Mouse (Mus musculus) limb, embryonic 12.5 days (tissue): ENCODE data around the gene Pagr1a. TPM values are rescaled to one million over a fixed set of nuclear protein-coding genes. Genes with fewer than 3 reads are reported as not detected.

Source experiments
- ATAC-seq: fragments of 200-750 bp; cut with Nextera tagmentation; 2 replicates; pipeline ENCODE4 v1.8.0; 2017; ENCODE audit warnings: low read depth, moderate TSS enrichment; ENCODE audit not compliant: insufficient number of reproducible peaks, insufficient read depth, low FRiP score, low TSS enrichment
- H3K27ac ChIP-seq: fragments of 300-500 bp; sonication (generic); 2 replicates; pipeline ENCODE4 v1.5.1; 2016; ENCODE audit warnings: mild to moderate bottlenecking, moderate library complexity
- H3K27me3 ChIP-seq: fragments of 300-500 bp; sonication (generic); 2 replicates; pipeline ENCODE4 v1.6.1; 2016; ENCODE audit warnings: mild to moderate bottlenecking, moderate library complexity
- H3K36me3 ChIP-seq: fragments of 300-500 bp; sonication (generic); 2 replicates; pipeline ENCODE4 v1.6.1; 2016; ENCODE audit warnings: mild to moderate bottlenecking, moderate library complexity
- H3K4me1 ChIP-seq: fragments of 300-500 bp; sonication (generic); replicated peaks from 2 replicates; pipeline ENCODE4 v1.6.1; 2016
- H3K4me2 ChIP-seq: fragments of 300-500 bp; sonication (generic); 2 replicates; pipeline ENCODE4 v1.6.1; 2016; ENCODE audit warnings: mild to moderate bottlenecking, moderate library complexity
- H3K4me3 ChIP-seq: fragments of 300-500 bp; sonication (generic); replicated peaks from 2 replicates; pipeline ENCODE4 v1.5.1; 2016; ENCODE audit warnings: mild to moderate bottlenecking
- H3K9ac ChIP-seq: fragments of 300-500 bp; sonication (generic); replicated peaks from 2 replicates; pipeline ENCODE4 v1.6.1; 2016; ENCODE audit warnings: mild to moderate bottlenecking, moderate library complexity
- H3K9me3 ChIP-seq: fragments of 300-500 bp; sonication (generic); 2 replicates; pipeline ENCODE4 v1.6.1; 2016; ENCODE audit warnings: mild to moderate bottlenecking, moderate library complexity
- WGBS: fragments of 180-500 bp; shearing (Covaris S2); methylation state at CpG from one replicate; pipeline ENCODE4 v1.1.7; 2016; 5-methylcytosine and 5-hydroxymethylcytosine counted together
- polyA plus RNA-seq: library from polyadenylated mRNA; unstranded; fragments of >200 nt; fragmentation: Nextera tagmentation; extraction: Ambion mirVana; gene quantifications from 2 replicates; pipeline ENCODE4 v1.2.1, GENCODE M21; 2016

The Pagr1a gene
- polyA plus RNA-seq, 1 experiment from 2014 or later, result 34.4 TPM

DNA sequence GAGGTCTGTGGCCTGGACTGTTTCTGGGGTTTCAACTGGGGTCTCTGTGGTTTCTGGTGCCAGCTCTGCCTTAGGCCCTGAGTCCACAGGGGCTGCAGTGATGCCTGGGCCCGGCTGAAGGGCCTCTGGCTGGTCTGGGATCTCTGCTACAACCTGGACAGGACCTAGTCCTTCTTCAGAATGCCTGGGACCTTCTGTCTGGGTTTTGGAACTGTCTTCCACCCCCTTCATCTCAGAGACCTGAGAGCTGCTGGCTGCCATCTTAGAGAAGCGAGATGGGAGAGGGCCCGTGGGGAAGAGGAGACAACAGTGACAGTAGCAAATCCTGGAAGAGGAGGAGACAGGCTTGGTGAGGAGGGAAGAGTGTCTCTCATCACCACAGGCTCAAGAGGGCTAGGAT, 2.9 kb upstream of the Pagr1a start:
- peak overlapping the region; percentile 92 for H3K27ac ChIP-seq
- H3K4me2 ChIP-seq, result peak overlapping the region; percentile 92
- no peaks in the 10 kb centered on the region for H3K9me3 ChIP-seq
- H3K27me3 ChIP-seq, result no peaks in the 10 kb centered on the region
- peak overlapping the region; percentile 58 for H3K4me3 ChIP-seq
- H3K36me3 ChIP-seq, result peaks cover 49% of the 10 kb centered on the region
- H3K4me1 ChIP-seq, result peaks cover 85% of the 10 kb centered on the region
- no peak for ATAC-seq
- 63% methylated on average over 3 of the region's 3 CpGs for WGBS
- peak overlapping the region; percentile 74 for H3K9ac ChIP-seq

DNA sequence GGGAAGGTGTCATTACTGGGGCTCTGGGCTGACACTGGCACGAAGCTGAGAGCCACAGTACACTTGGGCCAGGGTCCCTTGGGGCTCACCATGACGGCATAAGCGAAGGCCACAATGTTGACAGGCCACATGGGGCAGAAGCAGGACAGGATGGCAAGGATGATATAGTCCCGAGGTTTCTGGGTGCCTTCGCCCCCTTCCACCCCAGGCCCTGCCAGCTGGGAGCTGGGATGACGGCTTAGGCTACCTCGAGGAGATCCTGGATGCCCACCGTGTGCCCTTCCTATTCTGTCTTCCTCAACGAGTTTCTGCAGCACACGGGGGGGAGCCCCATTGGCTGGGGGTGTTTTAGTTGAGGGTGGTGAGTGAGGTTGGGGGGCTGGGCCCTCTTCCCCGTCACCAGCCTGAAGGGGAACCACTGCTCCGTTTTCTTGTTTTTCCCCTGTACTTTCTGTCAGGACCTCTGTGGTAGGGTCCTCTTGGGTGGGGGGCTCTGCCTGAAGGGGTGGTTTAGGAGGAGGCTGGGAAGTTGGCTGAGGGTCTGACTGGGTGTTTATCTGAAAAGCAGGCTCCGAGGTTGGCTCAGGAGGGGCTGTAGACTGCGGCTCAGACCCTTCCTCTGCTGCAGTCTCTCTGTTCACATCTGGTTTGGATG, 2.3 kb upstream of the Pagr1a start:
- H3K27me3 ChIP-seq, result no peaks in the 10 kb centered on the region
- peaks cover 85% of the 10 kb centered on the region for H3K4me1 ChIP-seq
- peak overlapping the region; percentile 58 for H3K4me3 ChIP-seq
- H3K4me2 ChIP-seq, result peak overlapping the region; percentile 92
- no peaks in the 10 kb centered on the region for H3K9me3 ChIP-seq
- peak overlapping the region; percentile 92 for H3K27ac ChIP-seq
- ATAC-seq, result no peak
- 81% methylated on average over 14 of the region's 14 CpGs for WGBS
- H3K9ac ChIP-seq, result peak overlapping the region; percentile 74; the same call in 1 of the 2 replicates
- H3K36me3 ChIP-seq, result peaks cover 50% of the 10 kb centered on the region

DNA sequence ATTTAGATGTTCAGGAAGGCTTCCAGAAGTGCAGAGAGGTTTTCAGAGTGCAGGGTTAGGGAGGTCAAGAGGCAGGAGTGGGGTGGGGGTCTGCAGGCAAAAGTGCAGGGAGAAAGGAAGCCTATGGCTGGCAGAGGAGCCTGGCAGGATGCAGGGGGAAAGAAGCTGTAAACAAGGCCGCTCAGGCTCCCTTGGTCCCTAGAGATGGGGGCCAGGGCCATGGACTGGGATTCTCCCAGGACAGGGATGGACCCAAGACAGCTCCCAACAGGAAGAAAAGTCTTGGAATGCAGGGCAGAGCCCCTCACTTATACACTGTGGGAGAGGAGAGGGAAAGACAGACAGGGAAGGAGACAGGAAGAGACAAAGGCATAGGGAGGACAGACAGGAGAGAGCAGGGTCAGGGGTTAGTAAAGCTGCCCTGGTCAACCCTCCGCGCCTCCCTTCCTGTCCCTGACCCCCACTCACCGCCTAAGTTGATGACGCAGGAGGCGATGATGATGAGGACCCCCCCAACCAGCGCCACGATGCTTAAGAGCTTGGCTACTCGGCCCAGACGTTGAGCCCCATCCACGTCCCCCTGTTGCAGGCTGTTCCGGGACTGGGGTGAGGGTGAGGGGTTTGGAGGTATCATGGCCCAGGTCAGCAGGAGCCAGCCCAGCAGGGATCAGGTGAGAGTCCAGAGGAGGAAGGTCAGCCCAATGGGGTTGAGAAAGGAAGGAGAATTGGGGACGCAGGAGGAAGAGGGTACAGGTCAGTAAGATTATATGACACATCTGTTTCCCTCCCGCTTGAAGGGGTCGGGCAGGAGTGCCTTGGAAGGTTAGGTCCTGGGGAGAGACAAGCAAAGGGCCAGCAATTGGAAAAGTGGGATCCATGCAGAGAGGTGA, 1.5 kb upstream of the Pagr1a start:
- Histone ChIP-seq H3K4me3 (peak overlapping the region; percentile 12; the same call in 1 of the 2 replicates), H3K4me1 (peaks cover 83% of the 10 kb centered on the region), H3K27ac (peak overlapping the region; percentile 92), H3K36me3 (peaks cover 50% of the 10 kb centered on the region), H3K4me2 (peak overlapping the region; percentile 92), H3K9ac (peak overlapping the region; percentile 74; the same call in 1 of the 2 replicates), H3K9me3 (no peaks in the 10 kb centered on the region), H3K27me3 (no peaks in the 10 kb centered on the region)
- no peak for ATAC-seq
- WGBS, result 84% methylated on average over 15 of the region's 15 CpGs

DNA sequence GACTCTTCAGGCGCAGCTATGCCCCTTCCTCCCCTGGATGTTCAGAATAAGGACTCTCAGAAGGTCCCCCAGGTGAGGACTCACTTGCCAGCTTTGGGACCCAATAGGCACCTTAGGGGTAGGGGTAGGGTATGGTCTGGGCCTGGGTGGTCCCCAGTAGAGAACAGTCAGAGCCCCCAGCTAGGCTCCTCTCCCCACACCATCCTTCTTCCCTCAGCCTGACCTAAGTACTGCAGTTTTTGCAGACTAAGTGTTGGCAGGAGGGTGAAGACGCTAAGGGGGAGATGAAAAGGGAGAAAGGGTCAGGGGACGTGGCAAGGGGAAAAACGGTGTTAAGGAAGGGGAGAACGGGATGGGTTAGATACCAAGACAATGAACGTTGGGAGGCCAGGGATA, 796 bp upstream of the Pagr1a start:
- Histone ChIP-seq H3K27ac (peak overlapping the region; percentile 80), H3K4me1 (peaks cover 76% of the 10 kb centered on the region), H3K9me3 (no peaks in the 10 kb centered on the region), H3K36me3 (peaks cover 50% of the 10 kb centered on the region), H3K9ac (peak overlapping the region; percentile 45; the same call in 1 of the 2 replicates), H3K4me2 (peak overlapping the region; percentile 92), H3K4me3 (peak overlapping the region; percentile 12; the same call in 1 of the 2 replicates), H3K27me3 (no peaks in the 10 kb centered on the region)
- ATAC-seq, result no peak
- WGBS, result 46% methylated on average over 6 of the region's 6 CpGs

DNA sequence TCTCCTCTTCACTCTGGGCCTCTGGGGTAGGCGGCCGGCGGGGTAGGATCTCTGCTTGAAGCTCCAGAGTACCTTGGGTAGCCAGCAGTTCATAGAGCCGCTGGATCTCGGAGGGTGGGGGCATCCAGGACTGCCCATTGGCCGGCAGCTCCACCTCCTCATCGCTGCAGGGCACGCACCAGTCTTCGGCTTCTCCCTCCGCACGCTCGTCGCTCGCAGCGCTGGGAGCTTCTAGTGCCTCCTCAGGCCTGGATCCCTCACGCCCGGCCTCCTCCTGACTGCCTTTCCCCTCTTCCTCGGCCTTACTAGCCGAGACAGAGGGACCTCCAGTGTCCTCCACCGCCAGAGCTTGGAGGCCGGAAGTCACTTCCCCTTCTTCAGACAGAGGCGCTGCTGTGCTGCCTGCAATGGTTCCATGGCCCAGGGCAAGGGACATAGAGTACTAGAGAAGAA, 640 bp downstream of the Pagr1a start:
- peak overlapping the region; percentile 97 for H3K27ac ChIP-seq
- peak; percentile 33; the same call in 1 of the 2 replicates for ATAC-seq
- H3K36me3 ChIP-seq, result peaks cover 43% of the 10 kb centered on the region
- under 1% methylated on average over 22 of the region's 22 CpGs for WGBS
- H3K4me3 ChIP-seq, result peak overlapping the region; percentile 68
- H3K27me3 ChIP-seq, result no peaks in the 10 kb centered on the region
- no peaks in the 10 kb centered on the region for H3K9me3 ChIP-seq
- H3K9ac ChIP-seq, result peak overlapping the region; percentile 89
- H3K4me2 ChIP-seq, result peak overlapping the region; percentile 92
- peaks cover 62% of the 10 kb centered on the region for H3K4me1 ChIP-seq

DNA sequence TGATC, 869 bp downstream of the Pagr1a start, which contains the start of gene Pagr1b:
TSS of gene Pagr1b (minus strand) at position 4 of the 5 bp plus-strand sequence.
- Histone ChIP-seq H3K4me2 (peak within 1 kb of the TSS; percentile 92), H3K4me3 (peak within 1 kb of the TSS; percentile 68), H3K9ac (peak within 1 kb of the TSS; percentile 89), H3K27ac (peak within 1 kb of the TSS; percentile 97), H3K36me3 (peaks cover 42% of the 10 kb centered on the region), H3K4me1 (peaks cover 60% of the 10 kb centered on the region), H3K27me3 (no peaks in the 10 kb centered on the region), H3K9me3 (no peaks in the 10 kb centered on the region)
- no peak for ATAC-seq

DNA sequence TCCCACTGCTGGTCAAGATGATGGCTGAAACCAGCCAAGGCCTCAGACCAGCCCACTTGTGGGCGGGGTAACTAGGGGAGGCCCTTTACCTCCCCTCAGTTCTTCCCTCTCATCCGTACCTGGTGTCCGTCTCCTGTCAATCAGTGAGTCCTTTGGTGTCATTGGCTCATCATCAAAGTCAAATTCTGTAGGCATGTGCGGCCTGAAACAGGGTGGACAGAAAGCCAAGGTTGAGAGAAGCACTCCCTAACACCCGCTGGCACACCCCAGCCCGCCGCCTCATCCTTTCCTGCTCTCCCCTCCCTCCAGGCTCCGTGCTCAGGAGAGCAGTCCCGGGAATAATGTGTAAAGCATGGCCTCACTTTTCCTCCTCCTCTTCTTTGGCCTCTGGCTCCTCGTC, 1.1 kb downstream of the Pagr1a start:
- ATAC-seq, result no peak
- Histone ChIP-seq H3K36me3 (peaks cover 42% of the 10 kb centered on the region), H3K4me3 (peak overlapping the region; percentile 68), H3K27me3 (no peaks in the 10 kb centered on the region), H3K9ac (peak overlapping the region; percentile 89), H3K4me1 (peaks cover 58% of the 10 kb centered on the region), H3K9me3 (no peaks in the 10 kb centered on the region), H3K27ac (peak overlapping the region; percentile 97), H3K4me2 (peak overlapping the region; percentile 92)
- WGBS, result under 1% methylated on average over 10 of the region's 10 CpGs

DNA sequence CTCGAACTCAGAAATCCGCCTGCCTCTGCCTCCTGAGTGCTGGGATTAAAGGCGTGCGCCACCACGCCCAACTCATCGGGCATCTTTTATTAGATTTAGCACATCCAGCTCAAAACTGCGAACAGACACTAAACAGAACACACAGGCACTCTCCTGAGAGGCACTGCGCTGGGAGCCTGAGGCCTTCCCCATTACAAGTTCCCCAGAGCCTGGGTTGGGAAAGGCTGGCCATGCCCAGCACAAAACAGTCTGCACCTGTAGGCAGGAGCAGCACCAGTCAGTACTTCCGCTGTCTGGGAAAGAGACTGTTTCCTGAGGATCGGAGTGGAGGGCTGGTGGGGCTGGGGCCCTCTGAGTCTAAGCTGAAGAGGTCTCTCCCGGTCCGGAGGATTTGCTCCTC, 2.2 kb downstream of the Pagr1a start:
- Histone ChIP-seq H3K36me3 (peaks cover 42% of the 10 kb centered on the region), H3K9ac (no peak overlapping the region; the same call in 1 of the 2 replicates), H3K4me3 (peak overlapping the region; percentile 68), H3K4me2 (peak overlapping the region; percentile 92), H3K4me1 (peaks cover 47% of the 10 kb centered on the region), H3K27me3 (no peaks in the 10 kb centered on the region), H3K27ac (0 out of 2 replicates have a peak overlapping the region, but pooled peaks have one; percentile 41), H3K9me3 (no peaks in the 10 kb centered on the region)
- ATAC-seq, result no peak
- WGBS, result 91% methylated on average over 12 of the region's 12 CpGs

DNA sequence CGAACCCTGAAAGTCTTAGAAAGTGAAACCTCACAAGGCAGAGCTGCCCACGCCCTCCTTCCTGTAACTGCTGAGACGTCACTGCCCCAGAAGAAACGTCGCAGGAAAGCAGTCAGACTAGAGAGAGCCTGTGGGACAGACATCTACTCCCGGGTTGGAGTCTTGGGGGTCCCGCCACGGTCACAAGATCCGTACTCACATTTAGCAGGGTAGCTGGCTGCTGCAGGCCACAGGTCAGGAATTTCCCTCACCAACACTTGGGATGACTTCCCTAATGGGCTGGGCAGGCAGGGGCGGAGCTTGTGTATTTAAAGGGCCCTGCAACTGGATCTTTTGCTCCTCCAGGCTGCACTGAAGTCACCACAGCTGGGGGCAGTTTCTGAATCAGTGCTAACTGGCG, 2.8 kb downstream of the Pagr1a start, which contains the start of gene Mvp:
TSS of gene Mvp (minus strand) at position 302 of the 400 bp plus-strand sequence.
- Histone ChIP-seq H3K27me3 (no peaks in the 10 kb centered on the region), H3K4me2 (peak within 1 kb of the TSS; percentile 92), H3K27ac (0 out of 2 replicates have a peak within 1 kb of the TSS, but pooled peaks have one; percentile 41), H3K4me1 (peaks cover 41% of the 10 kb centered on the region), H3K36me3 (peaks cover 42% of the 10 kb centered on the region), H3K9ac (peak within 1 kb of the TSS; percentile 9; the same call in 1 of the 2 replicates), H3K9me3 (no peaks in the 10 kb centered on the region), H3K4me3 (peak within 1 kb of the TSS; percentile 68)
- WGBS, result 47% methylated on average over 11 of the region's 11 CpGs
- no peak for ATAC-seq

DNA sequence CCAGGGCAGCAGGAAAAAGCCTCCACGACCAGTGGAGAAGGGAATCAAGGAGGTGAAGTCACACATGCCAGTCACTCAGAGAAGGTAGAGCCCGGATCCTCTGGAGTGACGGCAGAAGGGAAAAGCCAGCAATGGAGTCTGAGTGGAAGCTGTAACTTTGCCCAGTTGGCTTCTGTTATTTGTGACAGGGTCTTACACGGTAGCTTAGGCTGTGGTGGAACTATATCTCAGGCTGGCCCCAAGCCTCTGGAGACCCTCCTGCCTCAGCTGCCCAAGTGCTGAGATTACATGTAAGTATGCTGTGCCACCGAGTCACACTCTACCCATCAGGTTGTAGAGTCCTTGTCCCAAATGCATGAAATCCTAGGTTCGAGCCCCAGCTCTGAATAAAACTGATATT, 3.8 kb downstream of the Pagr1a start:
- WGBS, result 93% methylated on average over 6 of the region's 6 CpGs
- no peak overlapping the region for H3K4me3 ChIP-seq
- peaks cover 32% of the 10 kb centered on the region for H3K4me1 ChIP-seq
- H3K27me3 ChIP-seq, result no peaks in the 10 kb centered on the region
- no peaks in the 10 kb centered on the region for H3K9me3 ChIP-seq
- no peak overlapping the region for H3K27ac ChIP-seq
- no peak overlapping the region for H3K9ac ChIP-seq
- no peak overlapping the region for H3K4me2 ChIP-seq
- ATAC-seq, result no peak
- peaks cover 38% of the 10 kb centered on the region for H3K36me3 ChIP-seq

DNA sequence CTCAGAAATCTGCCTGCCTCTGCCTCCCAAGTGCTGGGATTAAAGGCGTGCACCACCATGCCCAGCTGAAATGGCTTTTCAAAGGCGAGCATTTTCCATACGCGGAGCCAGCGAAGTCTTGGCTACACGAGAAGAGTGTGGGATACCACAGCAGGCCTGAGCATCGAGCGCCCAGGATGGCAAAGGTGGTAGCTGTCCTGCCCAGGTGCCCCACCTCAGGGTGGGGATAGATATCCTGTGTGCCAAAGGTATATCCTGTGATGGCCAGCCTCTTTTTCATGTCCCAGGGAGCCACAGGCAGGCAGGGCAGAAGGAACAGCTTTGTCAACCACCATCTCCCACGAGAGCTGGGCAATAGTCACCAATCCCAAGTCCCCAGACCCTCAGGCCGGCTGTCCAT, 4.3 kb downstream of the Pagr1a start:
- H3K4me2 ChIP-seq, result no peak overlapping the region
- ATAC-seq, result no peak
- no peak overlapping the region for H3K9ac ChIP-seq

More for the DNA sequence above, 4.3 kb downstream of the Pagr1a start:
- H3K27ac ChIP-seq, result no peak overlapping the region
- 94% methylated on average over 10 of the region's 10 CpGs for WGBS
- H3K4me3 ChIP-seq, result no peak overlapping the region
- H3K36me3 ChIP-seq, result peaks cover 38% of the 10 kb centered on the region
- H3K4me1 ChIP-seq, result peaks cover 27% of the 10 kb centered on the region
- H3K27me3 ChIP-seq, result no peaks in the 10 kb centered on the region
- H3K9me3 ChIP-seq, result no peaks in the 10 kb centered on the region
